ENCODE assay signal across 7 mouse cellular contexts in the genomic region with DNA sequence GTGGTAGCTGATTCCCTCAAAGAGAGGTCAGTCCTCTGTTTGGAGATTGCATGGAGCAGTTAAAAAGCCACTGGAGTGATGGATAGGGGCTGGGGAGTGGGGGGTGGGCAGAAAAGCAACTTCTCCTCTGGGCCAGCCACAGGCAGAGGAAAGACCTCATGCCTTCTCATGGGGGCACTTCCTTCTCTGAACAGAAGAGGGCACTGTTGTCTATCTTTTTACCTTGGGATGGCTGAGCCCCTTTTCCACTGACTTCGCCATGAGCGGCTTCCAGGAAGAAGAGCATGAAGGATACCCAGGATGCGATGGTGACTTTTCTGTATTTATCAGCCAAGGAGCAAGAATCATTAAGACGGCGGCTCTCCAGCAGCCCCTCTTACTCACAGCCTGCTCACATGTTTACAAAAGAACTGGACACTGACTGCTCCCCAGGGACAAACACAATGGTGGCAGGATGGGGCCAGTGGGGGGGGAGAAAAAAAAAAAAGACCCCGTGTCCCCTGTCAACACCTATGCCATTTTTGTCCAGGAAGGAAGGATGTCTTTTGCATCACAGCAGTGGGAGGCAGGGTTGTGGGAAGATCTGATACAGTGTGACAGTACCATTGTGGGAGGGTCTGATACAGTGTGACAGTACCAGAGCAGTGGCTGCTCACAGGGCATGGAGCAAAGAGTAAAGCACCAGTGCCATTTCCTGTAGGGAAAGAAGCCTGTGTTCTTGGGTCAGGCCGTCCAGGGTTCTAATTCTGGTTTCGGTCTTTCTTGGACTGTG. TPM values are rescaled to one million over a fixed set of nuclear protein-coding genes. Genes with fewer than 3 reads are reported as not detected.
A peak's percentile ranks its signal among the peaks of the same experiment; 100 is the strongest.
DNase-seq lines count a peak whose midpoint lies in the region; ATAC-seq lines count a peak whose summit lies in the region.

No protein-coding gene starts in this region.

- DNase-seq in adrenal gland, adult 2 months, result peak; percentile 86
- peak; percentile 36 to 83 for DNase-seq in cerebellum, postnatal 4 days (ENCODE audit: low spot score in 2 of 2)
- DNase-seq in gastrocnemius, adult 8-10 months (ENCODE audit: low spot score in 2 of 2), result peak; percentile 43 to 62
- DNase-seq in induced T-regulatory cell, adult 2 months (ENCODE audit: low read depth), result peak; percentile 90
- DNase-seq in left cerebral cortex, postnatal 25 days (ENCODE audit: low spot score in 2 of 2), result peak; percentile 80 to 86
- peak; percentile 69 for DNase-seq in right cerebral cortex, postnatal 14 days

- intact Hi-C loops in left cerebral cortex, postnatal 25 days (cut with DNase I), result loop anchor here (2.0 to 5.0 kb wide), 6 partner anchors 40 to 387 kb away; a partner anchor contains a TSS

- peak; percentile 42 for ATAC-seq in megakaryocyte-erythroid progenitor cell, adult 5-6 weeks (replicated peaks; ENCODE audit: low FRiP score, low TSS enrichment, poor library complexity, severe bottlenecking)

RNA-seq across cellular contexts. Expression of a gene that starts 4.1 kb away (rescaled TPM):
- total RNA-seq in adrenal gland, adult 2 months (2021), result 10 to 100 TPM; 38.3 to 55.4 TPM
- 29.4 and 36.5 TPM in 2 replicates for polyA plus RNA-seq in adrenal gland, adult 2 months (2012; rRNA removed)
- total RNA-seq in gastrocnemius, adult 8-10 months (2022), result 1 to 10 TPM; 2.3 to 5.5 (median 4.2) TPM
- total RNA-seq in left cerebral cortex, postnatal 25 days (2021), result 100 to 1,000 TPM; 207 to 230 TPM
- total RNA-seq in megakaryocyte-erythroid progenitor cell, adult 5-6 weeks (2014; fragmentation: Nextera tagmentation), result 57.0 and 60.8 TPM in 2 replicates
- total RNA-seq in megakaryocyte-erythroid progenitor cell, adult 5-6 weeks (2017), result 26.7 and 44.2 TPM in 2 replicates

RNA-seq across cellular contexts. Expression of a gene that starts 25.2 kb away (rescaled TPM):
- total RNA-seq in adrenal gland, adult 2 months (2021), result 10 to 100 TPM in 1 of 2 experiments, 1 to 10 TPM in 1; 3.5 to 11.4 TPM
- 1.3 and 1.6 TPM in 2 replicates for polyA plus RNA-seq in adrenal gland, adult 2 months (2012; rRNA removed)
- under 1 TPM; 0.09 to 0.51 (median 0.24) TPM for total RNA-seq in gastrocnemius, adult 8-10 months (2022)
- total RNA-seq in left cerebral cortex, postnatal 25 days (2021), result 1 to 10 TPM in 1 of 2 experiments, under 1 TPM in 1; 0.55 to 1.3 TPM
- not detected in 2 replicates for total RNA-seq in megakaryocyte-erythroid progenitor cell, adult 5-6 weeks (2014; fragmentation: Nextera tagmentation)
- total RNA-seq in megakaryocyte-erythroid progenitor cell, adult 5-6 weeks (2017), result not detected in 2 replicates

RNA-seq across cellular contexts. Expression of a gene that starts 42.8 kb away (rescaled TPM):
- 1,000 to 10,000 TPM; 1,249 to 2,157 TPM for total RNA-seq in adrenal gland, adult 2 months (2021)
- polyA plus RNA-seq in adrenal gland, adult 2 months (2012; rRNA removed), result 567 and 624 TPM in 2 replicates
- 1 to 10 TPM; 6.9 to 8.5 (median 8.0) TPM for total RNA-seq in gastrocnemius, adult 8-10 months (2022)
- total RNA-seq in left cerebral cortex, postnatal 25 days (2021), result 100 to 1,000 TPM; 114 to 124 TPM
- 99.9 and 114 TPM in 2 replicates for total RNA-seq in megakaryocyte-erythroid progenitor cell, adult 5-6 weeks (2014; fragmentation: Nextera tagmentation)
- total RNA-seq in megakaryocyte-erythroid progenitor cell, adult 5-6 weeks (2017), result 90.6 and 112 TPM in 2 replicates

RNA-seq across cellular contexts. Expression of a gene that starts 48.4 kb away (rescaled TPM):
- 10 to 100 TPM; 32.5 to 36.0 TPM for total RNA-seq in adrenal gland, adult 2 months (2021)
- 50.9 and 59.4 TPM in 2 replicates for polyA plus RNA-seq in adrenal gland, adult 2 months (2012; rRNA removed)
- 10 to 100 TPM; 18.1 to 18.9 (median 18.6) TPM for total RNA-seq in gastrocnemius, adult 8-10 months (2022)
- total RNA-seq in left cerebral cortex, postnatal 25 days (2021), result 10 to 100 TPM; 13.7 to 14.7 TPM
- total RNA-seq in megakaryocyte-erythroid progenitor cell, adult 5-6 weeks (2014; fragmentation: Nextera tagmentation), result 14.2 and 14.9 TPM in 2 replicates
- total RNA-seq in megakaryocyte-erythroid progenitor cell, adult 5-6 weeks (2017), result 4.2 and 11.2 TPM in 2 replicates

RNA-seq across cellular contexts. Expression of a gene that starts 49.4 kb away (rescaled TPM):
- 100 to 1,000 TPM; 174 to 177 TPM for total RNA-seq in adrenal gland, adult 2 months (2021)
- 9.3 and 11.7 TPM in 2 replicates for polyA plus RNA-seq in adrenal gland, adult 2 months (2012; rRNA removed)
- 100 to 1,000 TPM in 2 of 4 experiments, 10 to 100 TPM in 2; 79.4 to 106 (median 95.5) TPM for total RNA-seq in gastrocnemius, adult 8-10 months (2022)
- total RNA-seq in left cerebral cortex, postnatal 25 days (2021), result 100 to 1,000 TPM; 231 to 258 TPM
- 133 and 176 TPM in 2 replicates for total RNA-seq in megakaryocyte-erythroid progenitor cell, adult 5-6 weeks (2014; fragmentation: Nextera tagmentation)
- 139 and 147 TPM in 2 replicates for total RNA-seq in megakaryocyte-erythroid progenitor cell, adult 5-6 weeks (2017)

Comparison
In these comparisons a context has a peak if more than half of its experiments do, and no peak if none do; other contexts are left out.
1. Peak in every context shown above with its lines: DNase-seq and ATAC-seq.
2. RNA of a gene that starts 4.1 kb away (total RNA-seq): 207 to 230 TPM in left cerebral cortex, postnatal 25 days, 26.7 to 60.8 TPM in megakaryocyte-erythroid progenitor cell, adult 5-6 weeks and 38.3 to 55.4 TPM in adrenal gland, adult 2 months; 2.3 to 5.5 TPM in gastrocnemius, adult 8-10 months; every median in the first group is over 4 times any median in the second.
3. RNA of a gene that starts 42.8 kb away (total RNA-seq): 1,249 to 2,157 TPM in adrenal gland, adult 2 months, 114 to 124 TPM in left cerebral cortex, postnatal 25 days and 90.6 to 114 TPM in megakaryocyte-erythroid progenitor cell, adult 5-6 weeks; 6.9 to 8.5 TPM in gastrocnemius, adult 8-10 months; every median in the first group is over 4 times any median in the second.